Mouse (Mus musculus) embryonic facial prominence, embryonic 13.5 days (tissue): Measurements from ENCODE around the gene Tspan5. TPM values are rescaled to one million over a fixed set of nuclear protein-coding genes. Genes with fewer than 3 reads are reported as not detected.

Source experiments
- ATAC-seq: fragments of 200-750 bp; cut with Nextera tagmentation; 2 replicates; pipeline ENCODE4 v1.8.0; 2017; ENCODE audit warnings: low read depth; ENCODE audit not compliant: insufficient number of reproducible peaks, insufficient read depth, low FRiP score, low TSS enrichment
- H3K27ac ChIP-seq: fragments of 300-500 bp; sonication (generic); 2 replicates; pipeline ENCODE4 v1.5.1; 2015; ENCODE audit warnings: moderate library complexity, mild to moderate bottlenecking, inconsistent platforms
- H3K27me3 ChIP-seq: fragments of 300-500 bp; sonication (generic); 2 replicates; pipeline ENCODE4 v1.6.1; 2015; ENCODE audit warnings: mild to moderate bottlenecking, inconsistent platforms
- H3K36me3 ChIP-seq: fragments of 300-500 bp; sonication (generic); 2 replicates; pipeline ENCODE4 v1.6.1; 2015; ENCODE audit warnings: mild to moderate bottlenecking, inconsistent platforms
- H3K4me1 ChIP-seq: fragments of 300-500 bp; sonication (generic); 2 replicates; pipeline ENCODE4 v1.6.1; 2015; ENCODE audit warnings: inconsistent platforms
- H3K4me2 ChIP-seq: fragments of 300-500 bp; sonication (generic); 2 replicates; pipeline ENCODE4 v1.6.1; 2015; ENCODE audit warnings: moderate library complexity, mild to moderate bottlenecking, inconsistent platforms
- H3K4me3 ChIP-seq: fragments of 300-500 bp; sonication (generic); 2 replicates; pipeline ENCODE4 v1.5.1; 2015; ENCODE audit warnings: mild to moderate bottlenecking, inconsistent platforms
- H3K9ac ChIP-seq: fragments of 300-500 bp; sonication (generic); 2 replicates; pipeline ENCODE4 v1.6.1; 2015; ENCODE audit warnings: mild to moderate bottlenecking, inconsistent platforms
- H3K9me3 ChIP-seq: fragments of 300-500 bp; sonication (generic); 2 replicates; pipeline ENCODE4 v1.6.1; 2016; ENCODE audit warnings: inconsistent platforms
- WGBS: fragments of 180-500 bp; shearing (Covaris S2); methylation state at CpG from one replicate; pipeline ENCODE4 v1.1.7; 2015; ENCODE audit warnings: mixed read lengths; 5-methylcytosine and 5-hydroxymethylcytosine counted together
- polyA plus RNA-seq: library from polyadenylated mRNA; unstranded; fragments of >200 nt; fragmentation: Nextera tagmentation; extraction: Ambion mirVana; gene quantifications from 2 replicates; pipeline ENCODE4 v1.2.1, GENCODE M21; 2015

The Tspan5 gene
- polyA plus RNA-seq, 1 experiment from 2014 or later: 28.0 TPM

DNA sequence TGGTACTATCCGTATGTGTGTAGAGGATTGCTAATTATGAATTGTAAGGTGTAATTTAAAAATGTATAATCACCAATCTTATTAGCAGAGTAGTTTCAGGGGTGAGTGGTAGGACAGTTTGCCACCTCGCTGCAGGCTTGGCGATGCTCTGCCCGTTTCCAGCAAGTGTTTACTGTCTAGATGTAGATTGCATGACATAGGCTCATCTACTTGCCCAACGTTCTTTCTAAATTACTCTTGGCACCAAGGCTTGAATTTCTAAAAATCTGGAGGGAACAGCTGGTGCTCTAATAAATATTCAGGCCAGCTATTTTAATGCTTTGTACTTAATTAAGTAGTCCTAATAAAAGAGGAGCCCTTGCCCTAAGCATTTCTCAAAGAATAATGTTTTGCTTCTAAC is 12.3 kb downstream of the Tspan5 start:
- H3K4me3 ChIP-seq: no peak overlapping the region
- no peaks in the 10 kb centered on the region for H3K9me3 ChIP-seq
- no peak overlapping the region for H3K27ac ChIP-seq
- no peaks in the 10 kb centered on the region for H3K27me3 ChIP-seq
- 79% methylated on average over 5 of the region's 5 CpGs for WGBS
- H3K4me1 ChIP-seq: 0 out of 2 replicates have a peak, but pooled peaks cover 7% of the 10 kb centered on the region
- no peak overlapping the region for H3K9ac ChIP-seq
- no peak for ATAC-seq
- no peak overlapping the region for H3K4me2 ChIP-seq
- H3K36me3 ChIP-seq: no peaks in the 10 kb centered on the region

DNA sequence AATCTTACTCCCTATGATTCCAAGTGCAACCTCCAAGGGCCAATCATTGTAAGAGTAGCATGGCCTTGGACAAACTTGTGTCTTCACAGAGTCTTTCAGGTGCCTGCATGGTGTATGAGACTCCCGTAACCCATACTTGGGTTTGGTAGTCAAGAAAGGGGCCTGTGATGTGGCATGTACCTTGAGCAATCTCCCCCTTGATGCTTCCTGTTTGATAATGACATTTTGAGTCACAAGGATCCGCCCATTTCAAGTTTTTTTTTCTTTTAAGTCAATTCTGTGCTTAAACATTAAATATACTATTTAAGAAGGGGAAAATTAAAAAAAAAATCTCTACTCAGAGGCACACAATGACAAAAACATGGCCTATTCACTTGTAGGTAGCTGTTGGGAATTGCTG is 15.3 kb downstream of the Tspan5 start:
- no peak overlapping the region for H3K9ac ChIP-seq
- H3K9me3 ChIP-seq: no peaks in the 10 kb centered on the region
- no peaks in the 10 kb centered on the region for H3K36me3 ChIP-seq
- 97% methylated on average over 2 of the region's 2 CpGs for WGBS
- ATAC-seq: no peak
- H3K27ac ChIP-seq: no peak overlapping the region
- no peak overlapping the region for H3K4me2 ChIP-seq
- no peak overlapping the region for H3K4me3 ChIP-seq
- peaks cover 21% of the 10 kb centered on the region for H3K4me1 ChIP-seq
- H3K27me3 ChIP-seq: no peaks in the 10 kb centered on the region

DNA sequence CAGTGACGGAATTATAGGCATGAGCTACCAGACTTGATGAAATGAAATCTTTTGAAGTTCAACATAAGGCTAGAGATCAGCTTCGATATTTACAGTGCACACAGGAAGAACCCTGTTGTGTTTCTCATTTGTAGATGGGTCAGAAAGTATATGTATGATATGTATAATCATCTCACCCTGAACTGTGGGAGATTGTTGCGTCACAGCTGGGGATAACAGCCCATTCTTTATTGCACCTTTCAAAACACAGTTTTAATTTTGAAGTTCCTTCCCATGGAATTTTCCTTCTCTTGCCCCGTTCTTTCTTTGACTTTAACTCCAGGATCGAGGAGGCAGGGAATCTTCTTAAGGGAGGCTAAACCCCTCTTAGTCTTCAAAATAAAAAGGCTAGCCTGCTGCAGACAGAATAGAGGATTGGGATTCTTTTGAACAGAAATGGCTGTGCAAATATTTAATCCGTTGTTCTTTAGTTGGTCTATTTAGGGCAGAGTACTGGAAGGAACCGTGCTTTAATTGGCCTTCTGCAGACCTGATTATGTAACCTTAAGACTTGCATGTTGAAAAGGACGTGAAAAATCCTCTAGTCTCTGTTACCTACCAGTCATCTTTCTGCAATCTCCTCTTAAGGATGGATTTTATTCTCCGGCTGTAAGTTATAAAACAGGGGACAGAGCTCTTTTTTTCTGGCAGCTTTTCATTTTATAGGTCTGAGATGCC is 18.1 kb downstream of the Tspan5 start:
- no peaks in the 10 kb centered on the region for H3K36me3 ChIP-seq
- 57% methylated on average over 9 of the region's 9 CpGs for WGBS
- peaks cover 14% of the 10 kb centered on the region for H3K4me1 ChIP-seq
- no peak overlapping the region for H3K27ac ChIP-seq
- no peaks in the 10 kb centered on the region for H3K27me3 ChIP-seq
- ATAC-seq: no peak
- H3K9me3 ChIP-seq: no peaks in the 10 kb centered on the region
- H3K4me2 ChIP-seq: no peak overlapping the region
- no peak overlapping the region for H3K9ac ChIP-seq
- H3K4me3 ChIP-seq: no peak overlapping the region

DNA sequence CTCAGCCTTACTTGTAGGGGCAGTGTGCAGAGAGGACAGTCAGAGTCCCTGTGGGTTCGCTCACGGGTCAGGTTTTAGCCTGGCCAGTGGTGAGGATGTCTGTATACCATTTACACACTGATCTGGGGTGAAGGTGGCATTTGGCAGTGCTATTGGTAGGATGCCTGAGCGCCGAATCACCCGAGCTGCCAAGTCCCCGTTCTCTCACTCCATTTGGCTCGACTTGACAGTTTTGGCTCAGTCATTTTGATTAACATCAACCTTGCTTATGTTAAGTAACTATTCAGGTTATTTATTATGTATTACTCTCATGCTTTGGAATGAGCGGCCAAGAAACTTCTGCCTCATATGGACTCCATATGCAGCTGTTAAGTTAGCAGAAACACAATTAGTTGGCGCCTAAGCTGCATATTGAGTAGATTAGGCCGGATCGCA is 18.7 kb downstream of the Tspan5 start:
- Histone ChIP-seq H3K27ac (no peak overlapping the region), H3K36me3 (no peaks in the 10 kb centered on the region), H3K27me3 (no peaks in the 10 kb centered on the region), H3K4me3 (no peak overlapping the region), H3K9me3 (no peaks in the 10 kb centered on the region), H3K4me2 (no peak overlapping the region), H3K4me1 (peaks cover 14% of the 10 kb centered on the region), H3K9ac (no peak overlapping the region)
- 62% methylated on average over 11 of the region's 11 CpGs for WGBS
- ATAC-seq: no peak

DNA sequence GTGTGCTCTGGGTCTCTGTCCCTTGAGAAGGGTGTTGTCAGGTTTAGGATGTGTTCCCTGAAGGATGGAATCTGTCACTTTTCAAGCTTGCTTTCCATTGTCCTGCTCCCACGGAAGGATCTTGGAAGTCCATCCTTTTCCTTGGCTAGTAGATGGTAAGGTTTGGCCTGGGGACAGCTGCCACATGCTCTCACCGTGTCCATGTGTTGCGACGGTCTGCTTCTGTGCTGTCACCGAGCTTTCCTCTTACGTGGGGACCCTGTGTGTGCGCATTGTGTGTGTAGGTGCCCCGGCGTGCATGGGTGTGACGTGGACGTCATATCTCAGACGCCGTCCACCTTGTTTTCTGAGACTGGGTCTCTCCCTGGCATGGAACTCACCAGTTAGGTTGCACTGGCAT is 19.5 kb downstream of the Tspan5 start:
- WGBS: 92% methylated on average over 13 of the region's 13 CpGs
- Histone ChIP-seq H3K4me2 (no peak overlapping the region), H3K4me3 (no peak overlapping the region), H3K4me1 (peaks cover 14% of the 10 kb centered on the region), H3K9ac (no peak overlapping the region), H3K27ac (0 out of 2 replicates have a peak overlapping the region, but pooled peaks have one; percentile 4), H3K9me3 (no peaks in the 10 kb centered on the region), H3K36me3 (no peaks in the 10 kb centered on the region), H3K27me3 (no peaks in the 10 kb centered on the region)
- ATAC-seq: no peak

DNA sequence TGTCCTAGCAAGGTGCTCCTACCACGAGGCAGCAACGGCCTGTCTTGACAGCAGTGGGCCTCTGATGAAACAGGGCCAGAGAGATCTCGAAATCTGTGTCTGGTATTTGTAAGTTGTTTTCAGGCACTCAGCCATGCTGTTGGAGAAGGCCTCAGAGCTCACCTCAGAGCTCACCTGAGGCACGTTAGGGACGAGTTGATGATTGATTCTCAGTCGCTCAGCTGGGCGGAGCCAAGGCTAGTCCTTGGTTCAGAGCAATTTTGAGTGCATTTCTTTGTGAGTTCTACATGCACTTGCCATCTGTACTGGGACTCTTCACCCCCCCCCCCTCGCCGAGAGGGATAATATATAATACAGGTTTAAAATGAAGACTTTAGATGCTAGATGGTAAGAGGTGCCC is 21.9 kb downstream of the Tspan5 start:
- H3K4me2 ChIP-seq: no peak overlapping the region
- WGBS: 85% methylated on average over 9 of the region's 9 CpGs
- H3K9me3 ChIP-seq: no peaks in the 10 kb centered on the region
- no peak overlapping the region for H3K4me3 ChIP-seq
- H3K27ac ChIP-seq: no peak overlapping the region
- ATAC-seq: no peak
- peaks cover 20% of the 10 kb centered on the region for H3K4me1 ChIP-seq
- no peaks in the 10 kb centered on the region for H3K36me3 ChIP-seq
- no peaks in the 10 kb centered on the region for H3K27me3 ChIP-seq
- no peak overlapping the region for H3K9ac ChIP-seq

DNA sequence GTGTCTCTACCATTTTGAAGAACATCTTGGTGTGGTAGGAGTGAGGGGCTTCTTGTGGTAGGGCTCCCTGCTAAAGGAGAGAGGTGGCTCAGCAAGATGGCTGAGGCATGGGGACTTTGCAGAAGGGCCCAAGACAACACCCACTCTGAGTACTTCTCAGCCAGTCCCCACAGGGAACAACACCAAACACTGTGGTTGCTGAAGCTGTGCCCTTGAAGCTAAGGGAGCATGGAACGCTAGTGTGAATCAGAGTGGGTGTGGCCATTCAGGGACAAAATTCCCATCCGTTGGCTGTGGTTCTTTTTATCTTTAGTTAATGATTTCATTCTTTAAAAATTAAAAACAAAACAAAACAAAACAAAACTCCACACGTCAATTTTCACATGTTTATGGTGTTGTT is 22.8 kb downstream of the Tspan5 start:
- H3K27me3 ChIP-seq: no peaks in the 10 kb centered on the region
- no peaks in the 10 kb centered on the region for H3K9me3 ChIP-seq
- H3K4me3 ChIP-seq: no peak overlapping the region
- peaks cover 24% of the 10 kb centered on the region for H3K4me1 ChIP-seq
- ATAC-seq: no peak
- H3K36me3 ChIP-seq: no peaks in the 10 kb centered on the region
- no peak overlapping the region for H3K27ac ChIP-seq
- 77% methylated on average over 3 of the region's 3 CpGs for WGBS
- H3K9ac ChIP-seq: no peak overlapping the region
- H3K4me2 ChIP-seq: no peak overlapping the region

DNA sequence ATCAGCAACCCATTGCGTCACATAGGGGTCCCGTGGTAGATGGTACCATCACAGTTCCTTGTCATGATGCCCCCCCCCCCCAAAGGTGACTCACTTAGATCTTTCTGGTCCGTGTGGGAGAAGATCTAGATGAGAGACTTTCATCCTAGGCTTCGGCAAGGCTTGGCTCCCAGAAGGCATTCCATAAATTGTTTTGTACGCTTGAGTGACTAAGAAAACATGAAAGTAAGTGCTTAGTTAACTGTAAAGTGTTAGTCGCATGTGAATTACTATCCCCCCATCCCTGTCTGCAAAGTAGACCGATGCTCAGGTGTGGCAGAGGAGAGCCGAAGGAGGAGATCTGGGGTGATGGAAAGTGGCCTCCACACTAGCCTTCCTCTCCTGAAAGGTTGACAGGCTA is 25.0 kb downstream of the Tspan5 start:
- Histone ChIP-seq H3K36me3 (no peaks in the 10 kb centered on the region), H3K9me3 (no peaks in the 10 kb centered on the region), H3K4me3 (no peak overlapping the region), H3K9ac (no peak overlapping the region), H3K4me2 (no peak overlapping the region), H3K27ac (no peak overlapping the region), H3K4me1 (peaks cover 16% of the 10 kb centered on the region), H3K27me3 (no peaks in the 10 kb centered on the region)
- ATAC-seq: no peak
- WGBS: 67% methylated on average over 8 of the region's 8 CpGs

DNA sequence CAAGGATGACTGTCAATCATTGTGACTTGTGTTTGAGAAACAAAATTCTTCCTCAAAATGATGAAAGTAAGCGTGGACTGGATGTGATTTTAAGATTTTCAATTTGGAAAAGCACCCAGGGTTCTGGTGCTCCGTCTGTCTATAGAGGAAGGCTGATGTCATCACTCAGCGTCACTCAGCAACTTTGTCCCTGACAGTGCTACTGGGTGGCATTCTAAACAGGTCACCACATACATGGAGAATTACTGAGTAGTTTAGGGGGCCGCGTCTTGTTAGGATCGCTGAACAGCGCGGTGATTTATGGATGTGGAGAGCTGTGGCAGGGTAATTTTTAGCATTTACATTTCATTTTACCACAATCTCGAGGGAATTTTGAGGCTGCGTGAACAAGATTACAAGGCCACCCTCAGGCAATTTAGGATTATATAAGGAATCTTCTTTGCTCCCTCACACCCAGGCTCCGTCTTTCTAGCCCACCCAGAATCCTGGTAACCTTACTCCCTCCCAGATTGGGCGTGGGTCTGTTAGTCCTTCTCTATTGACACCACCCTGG is 26.6 kb downstream of the Tspan5 start:
- Histone ChIP-seq H3K27me3 (no peaks in the 10 kb centered on the region), H3K4me3 (no peak overlapping the region), H3K9ac (no peak overlapping the region), H3K27ac (no peak overlapping the region), H3K36me3 (no peaks in the 10 kb centered on the region), H3K9me3 (no peaks in the 10 kb centered on the region), H3K4me2 (no peak overlapping the region), H3K4me1 (peaks cover 16% of the 10 kb centered on the region)
- WGBS: 48% methylated on average over 12 of the region's 12 CpGs
- no peak; the same call in 1 of the 2 replicates for ATAC-seq

DNA sequence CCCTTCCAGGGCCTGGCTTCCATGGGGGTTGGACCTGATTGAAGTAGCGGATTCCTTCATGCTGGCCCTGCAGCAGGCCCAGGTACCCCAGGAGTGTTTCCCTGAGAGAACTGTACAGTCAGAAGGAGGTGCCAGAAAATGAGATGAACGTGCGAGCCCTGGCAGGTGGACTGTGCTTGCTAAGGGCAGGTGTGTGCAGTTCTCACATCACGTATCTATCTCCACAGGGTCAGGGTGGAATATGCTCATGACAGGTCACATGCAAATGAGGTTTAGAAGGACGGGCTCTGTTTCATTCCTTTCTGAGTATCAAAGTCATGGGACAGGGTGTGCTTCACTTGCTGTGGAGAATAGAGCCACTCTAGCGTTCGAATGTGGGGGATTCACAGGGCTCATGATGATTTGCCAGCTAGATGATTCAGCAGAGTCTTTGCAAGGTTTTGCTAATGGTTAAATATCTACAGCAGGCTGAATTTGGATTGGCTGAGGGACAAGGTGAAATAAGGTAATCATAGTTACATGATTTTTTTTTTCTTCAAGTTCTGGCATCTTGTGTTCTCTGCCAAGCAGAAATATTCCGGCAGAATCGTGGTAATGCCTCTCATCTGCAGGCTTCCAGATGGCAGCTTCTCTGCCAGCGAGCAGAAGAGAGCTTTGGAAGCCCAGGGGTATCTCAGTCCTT is 28.8 kb downstream of the Tspan5 start:
- H3K27me3 ChIP-seq: no peaks in the 10 kb centered on the region
- no peak overlapping the region for H3K9ac ChIP-seq
- H3K4me1 ChIP-seq: peaks cover 32% of the 10 kb centered on the region
- ATAC-seq: no peak
- 80% methylated on average over 10 of the region's 10 CpGs for WGBS
- H3K4me2 ChIP-seq: no peak overlapping the region
- no peak overlapping the region for H3K4me3 ChIP-seq
- H3K9me3 ChIP-seq: no peaks in the 10 kb centered on the region
- H3K27ac ChIP-seq: no peak overlapping the region
- H3K36me3 ChIP-seq: no peaks in the 10 kb centered on the region

DNA sequence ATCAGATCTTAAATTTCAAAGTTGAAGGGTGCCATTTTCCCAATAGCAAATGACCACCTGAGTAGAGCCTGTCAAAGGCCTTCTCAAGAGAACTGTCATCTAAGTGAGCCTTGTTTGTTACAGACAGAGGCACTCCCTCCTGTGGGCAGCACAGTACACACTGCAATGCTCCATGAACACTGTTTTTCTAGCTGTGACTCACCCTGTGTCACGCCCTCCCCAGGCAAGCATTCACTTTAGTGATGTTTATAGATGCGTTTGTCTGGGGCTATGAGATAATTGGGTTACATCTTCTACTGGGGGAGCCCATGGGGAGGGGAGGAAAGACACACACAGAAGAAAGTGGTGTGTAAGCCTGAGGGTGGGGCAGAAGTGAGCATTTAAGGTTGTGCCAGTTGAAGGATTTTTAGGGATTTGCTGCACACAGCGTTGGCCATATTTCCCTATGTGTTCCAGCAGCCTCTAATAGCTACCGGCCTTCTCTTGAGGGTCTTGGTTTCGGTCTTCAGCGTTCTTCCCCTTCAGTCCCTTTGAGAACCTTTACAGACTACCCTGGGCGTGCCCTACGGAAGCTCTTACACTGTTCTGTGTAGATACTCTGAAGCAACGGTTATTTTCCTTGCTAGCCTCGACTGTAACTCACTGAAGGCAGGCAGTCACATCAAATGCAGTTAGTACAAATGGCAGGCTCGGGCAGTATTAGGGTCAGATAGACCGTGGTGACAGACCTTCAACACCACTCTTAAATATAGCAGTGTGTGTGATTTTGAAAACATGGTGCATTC is 29.7 kb downstream of the Tspan5 start:
- Histone ChIP-seq H3K9ac (no peak overlapping the region), H3K4me3 (no peak overlapping the region), H3K4me1 (peaks cover 32% of the 10 kb centered on the region), H3K4me2 (no peak overlapping the region), H3K27me3 (no peaks in the 10 kb centered on the region), H3K27ac (no peak overlapping the region), H3K9me3 (no peaks in the 10 kb centered on the region), H3K36me3 (no peaks in the 10 kb centered on the region)
- ATAC-seq: no peak
- 83% methylated on average over 12 of the region's 12 CpGs for WGBS
